Mouse (Mus musculus) embryonic facial prominence, embryonic 10.5 days (tissue): Measurements from ENCODE around the gene Agap1. TPM values are rescaled to one million over a fixed set of nuclear protein-coding genes. Genes with fewer than 3 reads are reported as not detected.

Experiments used
- DNase-seq: peaks from one replicate; pipeline ENCODE4 v3.0.0-alpha.2; 2017; ENCODE audit warnings: low spot score
- H3K27ac ChIP-seq: fragments of 300-500 bp; sonication (generic); replicated peaks from 2 replicates; pipeline ENCODE4 v1.5.1; 2016; ENCODE audit warnings: mild to moderate bottlenecking
- H3K27me3 ChIP-seq: fragments of 300-500 bp; sonication (generic); replicated peaks from 2 replicates; pipeline ENCODE4 v1.6.1; 2016; ENCODE audit warnings: low read depth, mild to moderate bottlenecking; ENCODE audit not compliant: poor library complexity, severe bottlenecking
- H3K36me3 ChIP-seq: fragments of 300-500 bp; sonication (generic); replicated peaks from 2 replicates; pipeline ENCODE4 v1.6.1; 2016; ENCODE audit warnings: mild to moderate bottlenecking, moderate library complexity
- H3K4me1 ChIP-seq: fragments of 300-500 bp; sonication (generic); 2 replicates; pipeline ENCODE4 v1.6.1; 2016
- H3K4me3 ChIP-seq: fragments of 300-500 bp; sonication (generic); 2 replicates; pipeline ENCODE4 v1.5.1; 2016; ENCODE audit warnings: mild to moderate bottlenecking, moderate library complexity
- H3K9me3 ChIP-seq: fragments of 300-500 bp; sonication (generic); 2 replicates; pipeline ENCODE4 v1.6.1; 2016; ENCODE audit warnings: mild to moderate bottlenecking
- WGBS: fragments of 180-500 bp; shearing (Covaris S2); methylation state at CpG from one replicate; pipeline ENCODE4 v1.1.7; 2016; 5-methylcytosine and 5-hydroxymethylcytosine counted together
- polyA plus RNA-seq: library from polyadenylated mRNA; unstranded; fragments of >200 nt; fragmentation: Nextera tagmentation; extraction: Ambion mirVana; gene quantifications from 2 replicates; pipeline ENCODE4 v1.2.1, GENCODE M21; 2016

Gene Agap1
- polyA plus RNA-seq, 1 experiment from 2014 or later = 13.6 TPM

GRCm38 (mm10) chr1:89849861-89850230 is 395.2 kb downstream of the Agap1 start:
- H3K27ac ChIP-seq = no peak overlapping the region
- peaks cover 50% of the 10 kb centered on the region for H3K4me1 ChIP-seq
- no peak for DNase-seq
- WGBS = 90% methylated on average over 7 of the region's 7 CpGs
- H3K9me3 ChIP-seq = no peaks in the 10 kb centered on the region
- H3K27me3 ChIP-seq = peaks cover 53% of the 10 kb centered on the region
- H3K36me3 ChIP-seq = peaks cover 9% of the 10 kb centered on the region; the same call in 1 of the 2 replicates
- H3K4me3 ChIP-seq = no peak overlapping the region

- Histone ChIP-seq H3K27me3 (peaks cover 43% of the 10 kb centered on the region), H3K27ac (no peak overlapping the region), H3K4me3 (no peak overlapping the region), H3K36me3 (peaks cover 9% of the 10 kb centered on the region; the same call in 1 of the 2 replicates), H3K9me3 (no peaks in the 10 kb centered on the region), H3K4me1 (peaks cover 41% of the 10 kb centered on the region)
- 85% methylated on average over 11 of the region's 11 CpGs for WGBS
- no peak for DNase-seq
Measured at GRCm38 (mm10) chr1:89850681-89851414, 396.2 kb downstream of the Agap1 start.

GRCm38 (mm10) chr1:89859182-89859581 is 404.6 kb downstream of the Agap1 start:
- peaks cover 15% of the 10 kb centered on the region for H3K4me1 ChIP-seq
- peak; percentile 57 for DNase-seq
- no peaks in the 10 kb centered on the region for H3K9me3 ChIP-seq
- 31% methylated on average over 3 of the region's 3 CpGs for WGBS
- no peak overlapping the region for H3K4me3 ChIP-seq
- H3K36me3 ChIP-seq = peaks cover 11% of the 10 kb centered on the region; the same call in 1 of the 2 replicates
- peaks cover 20% of the 10 kb centered on the region; the same call in 1 of the 2 replicates for H3K27me3 ChIP-seq
- H3K27ac ChIP-seq = no peak overlapping the region

- H3K9me3 ChIP-seq = no peaks in the 10 kb centered on the region
- 45% methylated on average over 2 of the region's 2 CpGs for WGBS
- no peak for DNase-seq
- H3K4me3 ChIP-seq = no peak overlapping the region
- peaks cover 11% of the 10 kb centered on the region; the same call in 1 of the 2 replicates for H3K36me3 ChIP-seq
- H3K27ac ChIP-seq = peak overlapping the region; percentile 66; the same call in 1 of the 2 replicates
- H3K27me3 ChIP-seq = peaks cover 24% of the 10 kb centered on the region; the same call in 1 of the 2 replicates
- peaks cover 15% of the 10 kb centered on the region for H3K4me1 ChIP-seq
Measured at GRCm38 (mm10) chr1:89860017-89860730, 405.6 kb downstream of the Agap1 start.

- WGBS = 56% methylated on average over 6 of the region's 6 CpGs
- peaks cover 14% of the 10 kb centered on the region; the same call in 1 of the 2 replicates for H3K27me3 ChIP-seq
- H3K36me3 ChIP-seq = peaks cover 5% of the 10 kb centered on the region; the same call in 1 of the 2 replicates
- no peaks in the 10 kb centered on the region for H3K9me3 ChIP-seq
- DNase-seq = no peak
- no peak overlapping the region for H3K27ac ChIP-seq
- H3K4me3 ChIP-seq = no peak overlapping the region
- peaks cover 24% of the 10 kb centered on the region for H3K4me1 ChIP-seq
Measured at GRCm38 (mm10) chr1:89865787-89866186, 411.2 kb downstream of the Agap1 start.

GRCm38 (mm10) chr1:89867847-89868246 is 413.2 kb downstream of the Agap1 start:
- Histone ChIP-seq H3K27ac (no peak overlapping the region), H3K4me1 (peaks cover 42% of the 10 kb centered on the region), H3K9me3 (no peaks in the 10 kb centered on the region), H3K4me3 (no peak overlapping the region), H3K27me3 (peaks cover 25% of the 10 kb centered on the region; the same call in 1 of the 2 replicates), H3K36me3 (peaks cover 5% of the 10 kb centered on the region; the same call in 1 of the 2 replicates)
- 41% methylated on average over 4 of the region's 4 CpGs for WGBS
- DNase-seq = no peak

- Histone ChIP-seq H3K27ac (no peak overlapping the region; the same call in 1 of the 2 replicates), H3K36me3 (no peaks in the 10 kb centered on the region), H3K4me3 (no peak overlapping the region), H3K27me3 (peaks cover 17% of the 10 kb centered on the region), H3K9me3 (no peaks in the 10 kb centered on the region), H3K4me1 (peaks cover 53% of the 10 kb centered on the region)
- 50% methylated on average over 12 of the region's 12 CpGs for WGBS
- DNase-seq = no peak
Measured at GRCm38 (mm10) chr1:89870134-89870905, 415.7 kb downstream of the Agap1 start.

GRCm38 (mm10) chr1:89870906-89871211 is 416.3 kb downstream of the Agap1 start:
- Histone ChIP-seq H3K9me3 (no peaks in the 10 kb centered on the region), H3K4me3 (no peak overlapping the region), H3K27me3 (peaks cover 22% of the 10 kb centered on the region), H3K4me1 (peaks cover 53% of the 10 kb centered on the region), H3K27ac (no peak overlapping the region; the same call in 1 of the 2 replicates), H3K36me3 (no peaks in the 10 kb centered on the region)
- WGBS = 39% methylated on average over 6 of the region's 6 CpGs
- no peak for DNase-seq

GRCm38 (mm10) chr1:89876346-89877072 is 421.9 kb downstream of the Agap1 start:
- peaks cover 69% of the 10 kb centered on the region for H3K4me1 ChIP-seq

GRCm38 (mm10) chr1:89878496-89878895 is 423.9 kb downstream of the Agap1 start:
- Histone ChIP-seq H3K4me1 (peaks cover 51% of the 10 kb centered on the region), H3K9me3 (no peaks in the 10 kb centered on the region), H3K27me3 (peaks cover 41% of the 10 kb centered on the region), H3K36me3 (peaks cover 19% of the 10 kb centered on the region), H3K27ac (no peak overlapping the region), H3K4me3 (no peak overlapping the region)
- DNase-seq = no peak
- 85% methylated on average over 11 of the region's 11 CpGs for WGBS

More at GRCm38 (mm10) chr1:89876346-89877072, 421.9 kb downstream of the Agap1 start:
- H3K27ac ChIP-seq = no peak overlapping the region
- H3K9me3 ChIP-seq = no peaks in the 10 kb centered on the region
- WGBS = 15% methylated on average over 5 of the region's 5 CpGs
- H3K27me3 ChIP-seq = peaks cover 37% of the 10 kb centered on the region
- H3K36me3 ChIP-seq = peaks cover 7% of the 10 kb centered on the region; the same call in 1 of the 2 replicates
- DNase-seq = peak; percentile 37
- no peak overlapping the region for H3K4me3 ChIP-seq

- H3K27ac ChIP-seq = no peak overlapping the region
- peaks cover 44% of the 10 kb centered on the region for H3K27me3 ChIP-seq
- WGBS = 19% methylated on average over 8 of the region's 8 CpGs
- H3K36me3 ChIP-seq = peaks cover 19% of the 10 kb centered on the region
- H3K4me3 ChIP-seq = no peak overlapping the region
- no peak for DNase-seq
- peaks cover 61% of the 10 kb centered on the region for H3K4me1 ChIP-seq
- H3K9me3 ChIP-seq = no peaks in the 10 kb centered on the region
Measured at GRCm38 (mm10) chr1:89880193-89880592, 425.6 kb downstream of the Agap1 start.

- Histone ChIP-seq H3K4me3 (no peak overlapping the region), H3K27me3 (peaks cover 38% of the 10 kb centered on the region), H3K9me3 (no peaks in the 10 kb centered on the region), H3K4me1 (peaks cover 68% of the 10 kb centered on the region), H3K36me3 (peaks cover 19% of the 10 kb centered on the region), H3K27ac (no peak overlapping the region)
- 70% methylated on average over 10 of the region's 10 CpGs for WGBS
- DNase-seq = no peak
Measured at GRCm38 (mm10) chr1:89880834-89881233, 426.2 kb downstream of the Agap1 start.
